Mouse (Mus musculus): Measurements from ENCODE around the gene Prok1.

DNA sequence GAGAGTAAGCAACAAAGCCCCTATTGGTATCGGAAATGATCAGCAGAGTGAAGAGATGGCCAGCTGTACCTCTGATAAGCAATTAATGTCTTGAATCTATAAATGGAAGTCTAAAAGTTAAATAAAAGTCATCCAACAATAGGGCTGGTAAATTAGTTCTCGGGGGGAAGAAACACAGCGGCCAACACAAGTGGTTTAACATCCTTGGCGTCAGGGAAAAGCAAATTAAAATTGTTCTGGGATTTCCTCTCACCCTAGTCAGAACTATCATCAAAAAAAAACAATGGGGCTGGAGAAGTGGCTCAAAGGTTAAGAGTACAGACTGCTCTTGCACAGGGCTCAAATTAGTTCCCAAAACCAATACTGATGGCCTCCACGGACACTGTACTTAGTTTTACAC, 13.7 kb downstream of the Prok1 start:
- TF ChIP-seq TAL1 (IDR thresholded peaks at IDR 0.05; ENCODE audit: low read length) (no peak), GATA1 (IDR thresholded peaks at IDR 0.05; ENCODE audit: low read length) (no peak)
